Mouse (Mus musculus) MEL (cell line): ENCODE data around the gene Ghr.

Experiments used
- CTCF ChIP-seq, 3 experiments: IDR thresholded peaks in 2 of 3; conservative IDR thresholded peaks in 1 of 3; 2 replicates each; pipeline ENCODE4 v1.5.1; 2011 to 2012; ENCODE audit warnings: low read length in 3 of 3, low read depth in 2 of 3, mild to moderate bottlenecking in 2 of 3, improper control_type of control experiment in 1 of 3, inconsistent platforms in 1 of 3, mixed read lengths in 1 of 3, moderate library complexity in 1 of 3; ENCODE audit not compliant: control insufficient read depth in 1 of 3, insufficient read depth in 1 of 3, poor library complexity in 1 of 3, severe bottlenecking in 1 of 3
- ELF1 ChIP-seq: IDR thresholded peaks from 2 replicates; pipeline ENCODE4 v1.6.1; 2014; ENCODE audit warnings: low read depth, mild to moderate bottlenecking, inconsistent platforms, low read length, improper control_type of control experiment, moderate library complexity
- EP300 ChIP-seq, 2 experiments: IDR thresholded peaks; 2 replicates each; pipeline ENCODE4 v1.6.1; 2011; ENCODE audit warnings: improper control_type of control experiment in 2 of 2, low read length in 2 of 2, low read depth in 1 of 2, mild to moderate bottlenecking in 1 of 2
- HCFC1 ChIP-seq: IDR thresholded peaks from 2 replicates; pipeline ENCODE4 v1.6.1; 2012; ENCODE audit warnings: low read depth, mild to moderate bottlenecking, inconsistent platforms, low read length, improper control_type of control experiment, moderate library complexity
- JUND ChIP-seq: IDR thresholded peaks from 2 replicates; pipeline ENCODE4 v1.6.1; 2011; ENCODE audit warnings: low read depth, mild to moderate bottlenecking, improper control_type of control experiment, low read length
- MAX ChIP-seq: IDR thresholded peaks from 2 replicates; pipeline ENCODE4 v1.6.1; 2011; ENCODE audit warnings: low read length, improper control_type of control experiment
- MYC ChIP-seq: IDR thresholded peaks from 2 replicates; pipeline ENCODE4 v1.6.1; 2011; ENCODE audit warnings: low read depth, mild to moderate bottlenecking, low read length, improper control_type of control experiment, moderate library complexity
- NRF1 ChIP-seq: IDR thresholded peaks from 2 replicates; pipeline ENCODE4 v1.6.1; 2014; ENCODE audit warnings: low read depth, mild to moderate bottlenecking, inconsistent platforms, low read length, improper control_type of control experiment, moderate library complexity; ENCODE audit not compliant: poor library complexity, insufficient read depth, severe bottlenecking
- POLR2AphosphoS2 ChIP-seq: IDR thresholded peaks from 2 replicates; pipeline ENCODE4 v1.6.1; 2011; ENCODE audit warnings: low read length, improper control_type of control experiment
- SIN3A ChIP-seq: IDR thresholded peaks from 2 replicates; pipeline ENCODE4 v1.6.1; 2012; ENCODE audit warnings: low read length, improper control_type of control experiment, inconsistent platforms
- USF1 ChIP-seq: IDR thresholded peaks from 2 replicates; pipeline ENCODE4 v1.6.1; 2014; ENCODE audit warnings: low read depth, mild to moderate bottlenecking, inconsistent platforms, low read length, improper control_type of control experiment, moderate library complexity
- ZKSCAN1 ChIP-seq: IDR thresholded peaks from 2 replicates; pipeline ENCODE4 v1.6.1; 2012; ENCODE audit warnings: low read depth, mild to moderate bottlenecking, inconsistent platforms, low read length, improper control_type of control experiment, moderate library complexity

DNA sequence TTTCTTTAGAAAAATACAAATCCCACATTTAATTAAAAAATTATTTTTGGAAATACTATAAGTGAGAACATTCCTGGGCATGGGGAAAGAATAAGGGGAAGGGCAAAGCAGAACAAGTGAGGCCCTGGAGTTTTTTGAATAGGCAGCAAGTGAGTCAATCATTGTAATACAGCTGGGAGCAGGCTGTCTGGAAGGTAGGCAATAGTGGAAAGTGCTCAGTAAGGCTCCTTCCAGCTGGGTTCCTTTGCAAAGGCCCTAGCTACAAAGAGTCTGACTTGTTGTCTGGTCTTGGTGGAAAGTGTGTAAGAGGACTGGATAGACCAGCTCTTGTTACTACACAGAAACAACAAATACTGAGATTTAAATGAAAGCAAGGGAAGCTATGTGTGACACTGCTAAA is 194.3 kb downstream of the Ghr start:
- TF ChIP-seq MAX: no peak
- TF ChIP-seq ZKSCAN1: no peak
- no peak for TF ChIP-seq POLR2AphosphoS2
- no peak for TF ChIP-seq NRF1
- TF ChIP-seq CTCF (IDR thresholded peaks at IDR 0.05 in 2 of 3, conservative IDR thresholded peaks at IDR 0.05 in 1 of 3; ENCODE audit: control insufficient read depth in 1 of 3, insufficient read depth in 1 of 3, low read depth in 2 of 3, low read length in 3 of 3, poor library complexity in 1 of 3, severe bottlenecking in 1 of 3): no peak
- TF ChIP-seq MYC: no peak
- no peak for TF ChIP-seq EP300 (IDR thresholded peaks at IDR 0.05; ENCODE audit: low read depth in 1 of 2, low read length in 2 of 2)
- TF ChIP-seq HCFC1: no peak
- TF ChIP-seq SIN3A: no peak
- no peak for TF ChIP-seq USF1
- TF ChIP-seq ELF1: no peak
- TF ChIP-seq JUND: no peak
